Mouse (Mus musculus): ENCODE measurements around the gene Parn. TPM values are rescaled to one million over a fixed set of nuclear protein-coding genes. Genes with fewer than 3 reads are reported as not detected.
"Not testable (repeated sequence)": the region's sequence is repeated elsewhere in the genome, so short reads cannot be mapped to it uniquely, and the experiment has no call there.

Gene Parn
- polyA plus RNA-seq, 1 experiment from 2014 or later, result 41.8 TPM

GRCm38 (mm10) chr16:13670896-13671295 is 2.9 kb upstream of the Parn start:
- peak overlapping the region; percentile 89; the same call in 1 of the 2 replicates for H3K27ac ChIP-seq
- not testable (repeated sequence) for H3K9ac ChIP-seq; H3K4me3 ChIP-seq; H3K9me3 ChIP-seq; H3K27me3 ChIP-seq; H3K36me3 ChIP-seq; ATAC-seq (ENCODE audit: insufficient number of reproducible peaks, insufficient read depth, low FRiP score, low TSS enrichment, low read depth)
- peaks cover 10% of the 10 kb centered on the region for H3K4me1 ChIP-seq
- H3K4me2 ChIP-seq, result peak overlapping the region; percentile 77
- 77% methylated on average over 5 of the region's 5 CpGs for WGBS

- Histone ChIP-seq H3K4me3 (no peak overlapping the region), H3K27ac (no peak overlapping the region), H3K36me3 (peaks cover 14% of the 10 kb centered on the region), H3K27me3 (no peaks in the 10 kb centered on the region), H3K9ac (no peak overlapping the region), H3K9me3 (no peaks in the 10 kb centered on the region), H3K4me2 (no peak overlapping the region), H3K4me1 (peaks cover 10% of the 10 kb centered on the region)
- ATAC-seq (ENCODE audit: insufficient number of reproducible peaks, insufficient read depth, low FRiP score, low TSS enrichment, low read depth), result no peak
- WGBS, result 100% methylated on average over 1 of the region's 1 CpGs
These were observed 1.3 kb upstream of the Parn start for GRCm38 (mm10) chr16:13669282-13669681.

DNA sequence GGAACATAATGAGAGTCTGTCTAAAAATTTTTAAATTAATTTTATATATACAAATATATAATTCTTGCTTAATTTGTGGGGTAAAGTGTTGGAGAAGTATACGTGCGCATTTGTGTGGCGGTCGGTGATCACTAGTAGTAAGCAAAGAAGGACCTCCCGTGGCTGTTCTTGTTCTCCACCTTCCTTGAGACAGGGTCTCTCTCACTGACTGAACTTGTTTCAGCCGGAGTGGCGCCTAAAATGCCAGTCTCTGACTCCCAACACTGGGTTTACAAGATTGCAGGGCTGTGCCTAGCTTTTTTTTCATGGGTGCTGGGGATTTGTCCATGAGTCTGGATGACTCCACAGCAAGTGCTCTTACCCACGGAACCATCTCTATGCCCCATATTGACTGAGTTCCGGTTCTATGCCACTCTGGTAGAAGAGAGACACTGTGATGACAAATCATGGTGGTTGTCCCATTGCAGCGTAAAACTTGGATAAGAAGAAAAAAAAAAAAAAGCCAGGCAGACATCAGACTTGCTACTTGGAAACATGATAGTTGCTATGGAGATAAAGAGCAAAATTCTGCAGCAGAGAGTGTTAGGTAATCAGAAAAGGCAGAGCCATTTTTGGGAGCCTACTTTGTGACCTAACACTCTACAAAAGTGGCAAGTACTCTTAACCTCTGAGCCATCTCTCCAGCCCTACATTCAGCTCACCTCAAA is 585 bp upstream of the Parn start:
- H3K9me3 ChIP-seq, result no peaks in the 10 kb centered on the region
- H3K4me3 ChIP-seq, result peak overlapping the region; percentile 74
- no peak for ATAC-seq (ENCODE audit: insufficient number of reproducible peaks, insufficient read depth, low FRiP score, low TSS enrichment, low read depth)
- 79% methylated on average over 10 of the region's 10 CpGs for WGBS
- H3K27ac ChIP-seq, result peak overlapping the region; percentile 79
- peak overlapping the region; percentile 83 for H3K4me2 ChIP-seq
- peaks cover 17% of the 10 kb centered on the region for H3K36me3 ChIP-seq
- peaks cover 10% of the 10 kb centered on the region for H3K4me1 ChIP-seq
- no peaks in the 10 kb centered on the region for H3K27me3 ChIP-seq
- H3K9ac ChIP-seq, result peak overlapping the region; percentile 87; the same call in 1 of the 2 replicates

GRCm38 (mm10) chr16:13660736-13661135 is 7.2 kb downstream of the Parn start:
- ATAC-seq (ENCODE audit: insufficient number of reproducible peaks, insufficient read depth, low FRiP score, low TSS enrichment, low read depth), result no peak
- H3K4me1 ChIP-seq, result no peaks in the 10 kb centered on the region
- H3K9me3 ChIP-seq, result no peaks in the 10 kb centered on the region
- no peaks in the 10 kb centered on the region for H3K27me3 ChIP-seq
- H3K27ac ChIP-seq, result no peak overlapping the region
- H3K9ac ChIP-seq, result no peak overlapping the region
- H3K36me3 ChIP-seq, result peaks cover 66% of the 10 kb centered on the region
- no peak overlapping the region for H3K4me2 ChIP-seq
- WGBS, result 92% methylated on average over 9 of the region's 9 CpGs
- H3K4me3 ChIP-seq, result no peak overlapping the region

DNA sequence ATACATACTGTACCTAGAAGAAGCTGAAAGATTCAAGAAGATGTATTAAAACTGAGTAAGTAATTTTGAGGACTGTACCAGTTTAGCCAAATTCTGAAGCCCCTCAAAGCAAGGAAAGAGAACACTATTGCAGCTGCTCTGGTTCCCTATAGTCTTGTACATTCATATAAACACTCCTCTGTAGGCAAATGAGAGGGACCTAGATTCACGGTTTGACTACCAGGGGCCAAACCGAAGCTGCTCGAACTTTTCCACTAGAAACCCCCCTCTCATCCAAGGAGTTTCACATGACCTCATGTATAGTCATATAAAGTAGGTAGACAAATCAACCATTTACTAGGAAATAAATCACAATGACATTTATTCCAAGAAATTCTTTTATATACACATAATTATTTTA is 9.1 kb downstream of the Parn start:
- Histone ChIP-seq H3K9ac (no peak overlapping the region), H3K4me2 (no peak overlapping the region), H3K36me3 (peaks cover 70% of the 10 kb centered on the region), H3K27ac (no peak overlapping the region), H3K9me3 (no peaks in the 10 kb centered on the region), H3K4me1 (no peaks in the 10 kb centered on the region), H3K27me3 (no peaks in the 10 kb centered on the region), H3K4me3 (no peak overlapping the region)
- WGBS, result 93% methylated on average over 3 of the region's 3 CpGs
- ATAC-seq (ENCODE audit: insufficient number of reproducible peaks, insufficient read depth, low FRiP score, low TSS enrichment, low read depth), result no peak

GRCm38 (mm10) chr16:13645930-13646329 is 22.0 kb downstream of the Parn start:
- whole genome bisulfite sequencing, result 87% methylated on average over 4 of the region's 4 CpGs
- no peak overlapping the region for H3K9ac ChIP-seq
- peaks cover 55% of the 10 kb centered on the region for H3K36me3 ChIP-seq
- no peak overlapping the region for H3K27ac ChIP-seq
- no peaks in the 10 kb centered on the region for H3K9me3 ChIP-seq
- no peaks in the 10 kb centered on the region for H3K4me1 ChIP-seq
- no peak for ATAC-seq (ENCODE audit: insufficient number of reproducible peaks, insufficient read depth, low FRiP score, low TSS enrichment, low read depth)
- H3K4me2 ChIP-seq, result no peak overlapping the region
- H3K4me3 ChIP-seq, result no peak overlapping the region
- H3K27me3 ChIP-seq, result no peaks in the 10 kb centered on the region

DNA sequence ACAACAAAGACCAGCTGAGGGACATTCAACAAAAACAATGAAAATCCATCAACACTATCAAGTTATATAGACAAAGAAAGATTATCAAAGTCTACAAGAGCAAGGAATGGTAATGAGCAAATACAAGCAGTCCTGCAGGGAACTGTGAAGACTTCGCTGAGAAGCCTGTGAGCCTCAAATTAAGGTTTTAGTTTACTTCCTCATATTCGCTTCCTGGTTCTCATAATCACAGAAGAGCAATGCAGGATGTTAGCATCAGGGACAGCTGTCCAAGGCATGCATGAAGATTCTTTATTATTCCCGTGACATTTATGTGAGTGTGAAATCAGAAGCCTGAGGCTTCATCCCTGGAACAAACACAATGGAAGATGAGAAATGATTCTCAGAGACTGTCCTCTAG is 23.5 kb downstream of the Parn start:
- no peak overlapping the region for H3K4me2 ChIP-seq
- H3K4me1 ChIP-seq, result no peaks in the 10 kb centered on the region
- no peak overlapping the region for H3K9ac ChIP-seq
- H3K27me3 ChIP-seq, result no peaks in the 10 kb centered on the region
- no peak for ATAC-seq (ENCODE audit: insufficient number of reproducible peaks, insufficient read depth, low FRiP score, low TSS enrichment, low read depth)
- no peak overlapping the region for H3K4me3 ChIP-seq
- peaks cover 48% of the 10 kb centered on the region for H3K36me3 ChIP-seq
- 85% methylated on average over 3 of the region's 3 CpGs for WGBS
- H3K9me3 ChIP-seq, result no peaks in the 10 kb centered on the region
- H3K27ac ChIP-seq, result no peak overlapping the region

DNA sequence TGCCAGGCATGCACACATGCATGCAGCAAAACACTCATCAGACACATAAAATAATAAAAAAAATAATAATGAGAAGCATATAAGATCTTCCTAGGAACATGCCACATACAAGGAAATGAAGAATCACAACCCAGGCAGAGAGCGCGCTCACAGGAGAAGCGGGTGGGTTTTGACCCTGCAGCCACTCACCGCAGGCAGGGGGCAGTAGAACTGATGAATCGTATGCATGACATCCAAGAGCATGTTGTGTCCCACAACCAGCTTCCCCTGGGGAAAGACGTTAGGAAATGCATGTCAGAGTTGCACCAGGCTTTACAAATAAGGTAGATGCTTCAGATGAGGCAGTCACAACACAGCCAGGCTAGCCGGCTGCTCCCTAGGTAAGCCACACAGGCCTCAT is 27.9 kb downstream of the Parn start:
- no peak for ATAC-seq (ENCODE audit: insufficient number of reproducible peaks, insufficient read depth, low FRiP score, low TSS enrichment, low read depth)
- Histone ChIP-seq H3K4me2 (no peak overlapping the region), H3K27ac (no peak overlapping the region), H3K9me3 (no peaks in the 10 kb centered on the region), H3K4me1 (no peaks in the 10 kb centered on the region), H3K36me3 (peaks cover 47% of the 10 kb centered on the region), H3K27me3 (no peaks in the 10 kb centered on the region), H3K9ac (no peak overlapping the region), H3K4me3 (no peak overlapping the region)
- WGBS, result 76% methylated on average over 7 of the region's 7 CpGs

DNA sequence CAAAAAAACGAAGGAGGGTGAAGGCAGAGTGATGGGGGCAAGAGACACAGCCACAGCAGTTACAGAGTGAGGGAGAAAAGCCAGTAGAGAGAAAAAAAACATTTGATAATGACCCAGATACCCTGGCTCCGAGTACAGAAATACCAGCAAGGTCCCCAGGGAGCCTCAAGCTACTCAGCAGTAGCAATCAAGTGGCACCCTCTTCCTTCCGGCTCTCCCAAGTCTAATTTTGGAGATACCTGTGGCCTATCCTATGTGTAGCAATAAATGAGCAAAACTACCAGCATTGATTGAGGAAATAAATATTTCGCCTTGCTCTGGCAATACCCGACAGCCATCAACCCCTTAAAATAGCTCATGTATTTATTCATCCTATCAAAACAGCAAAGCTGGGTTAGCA is 28.5 kb downstream of the Parn start:
- H3K4me2 ChIP-seq, result no peak overlapping the region
- H3K36me3 ChIP-seq, result peaks cover 49% of the 10 kb centered on the region
- H3K4me1 ChIP-seq, result no peaks in the 10 kb centered on the region
- no peaks in the 10 kb centered on the region for H3K27me3 ChIP-seq
- H3K9ac ChIP-seq, result no peak overlapping the region
- H3K9me3 ChIP-seq, result no peaks in the 10 kb centered on the region
- 80% methylated on average over 5 of the region's 5 CpGs for WGBS
- H3K27ac ChIP-seq, result no peak overlapping the region
- H3K4me3 ChIP-seq, result no peak overlapping the region
- no peak for ATAC-seq (ENCODE audit: insufficient number of reproducible peaks, insufficient read depth, low FRiP score, low TSS enrichment, low read depth)

DNA sequence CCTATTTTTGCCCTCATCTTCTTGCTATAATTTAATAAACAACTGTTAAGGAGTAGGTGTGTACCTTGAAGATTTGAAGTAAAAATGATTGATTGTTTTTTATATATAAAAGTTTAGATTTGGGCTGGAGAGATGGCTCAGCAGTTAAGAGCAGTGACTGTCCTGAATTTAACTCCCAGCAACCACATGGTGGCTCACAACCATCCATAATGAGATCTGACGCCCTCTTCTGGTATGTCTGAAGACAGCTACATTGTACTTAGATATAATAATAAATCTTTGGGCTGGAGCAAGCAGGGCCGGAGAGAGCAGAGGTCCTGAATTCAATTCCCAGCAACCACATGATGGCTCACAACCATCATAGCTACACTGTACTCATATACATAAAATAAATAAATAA is 29.8 kb downstream of the Parn start:
- not testable (repeated sequence) for H3K9me3 ChIP-seq; H3K27me3 ChIP-seq; H3K9ac ChIP-seq; H3K4me1 ChIP-seq; H3K27ac ChIP-seq; H3K4me3 ChIP-seq; ATAC-seq (ENCODE audit: insufficient number of reproducible peaks, insufficient read depth, low FRiP score, low TSS enrichment, low read depth); H3K4me2 ChIP-seq
- peaks cover 51% of the 10 kb centered on the region for H3K36me3 ChIP-seq
- WGBS, result 50% methylated on average over 2 of the region's 2 CpGs

GRCm38 (mm10) chr16:13628345-13628744 is 39.6 kb downstream of the Parn start:
- H3K27me3 ChIP-seq, result no peaks in the 10 kb centered on the region
- no peak overlapping the region for H3K4me2 ChIP-seq
- ATAC-seq (ENCODE audit: insufficient number of reproducible peaks, insufficient read depth, low FRiP score, low TSS enrichment, low read depth), result no peak
- H3K4me3 ChIP-seq, result no peak overlapping the region
- no peak overlapping the region for H3K9ac ChIP-seq
- H3K36me3 ChIP-seq, result peaks cover 82% of the 10 kb centered on the region
- H3K27ac ChIP-seq, result no peak overlapping the region
- H3K4me1 ChIP-seq, result no peaks in the 10 kb centered on the region
- H3K9me3 ChIP-seq, result no peaks in the 10 kb centered on the region
- 44% methylated on average over 5 of the region's 5 CpGs for WGBS

DNA sequence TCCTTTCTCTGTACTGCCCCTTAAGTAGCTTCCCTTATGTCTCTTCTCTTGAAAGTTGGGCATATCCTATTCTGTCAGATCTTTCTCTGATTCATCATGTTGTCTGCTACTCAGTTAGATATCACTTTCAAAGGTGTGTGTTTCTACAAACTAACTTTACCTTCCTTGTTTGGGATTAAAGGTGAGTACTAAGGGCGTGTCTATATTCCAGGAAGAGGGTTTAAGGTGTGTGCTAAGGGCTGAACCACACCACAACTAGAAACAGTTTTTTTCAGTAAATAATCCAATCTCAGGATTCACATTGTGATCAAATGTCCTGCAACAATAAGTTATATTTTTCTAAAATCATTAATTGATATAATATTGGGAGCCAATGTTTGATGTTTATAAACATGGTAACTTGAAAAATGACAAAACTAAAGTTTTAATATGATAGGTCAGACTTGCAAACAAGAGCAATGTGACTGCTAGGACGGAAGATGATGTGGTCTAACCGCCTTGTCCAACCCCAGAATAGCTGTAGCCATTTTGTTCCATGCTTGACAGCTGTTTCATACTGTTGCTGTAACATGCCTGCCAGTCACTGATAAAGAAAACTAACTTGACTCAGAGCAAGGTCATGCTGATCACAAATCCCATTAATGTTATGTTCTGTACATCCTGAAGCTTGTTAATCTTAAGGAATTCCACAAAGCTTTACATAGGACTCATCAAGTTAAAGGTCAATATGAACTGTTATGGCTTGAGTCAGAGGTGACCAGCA is 46.0 kb downstream of the Parn start:
- no peak for ATAC-seq (ENCODE audit: insufficient number of reproducible peaks, insufficient read depth, low FRiP score, low TSS enrichment, low read depth)
- Histone ChIP-seq H3K4me1 (no peaks in the 10 kb centered on the region), H3K27ac (no peak overlapping the region), H3K36me3 (peaks cover 50% of the 10 kb centered on the region), H3K4me3 (no peak overlapping the region), H3K27me3 (no peaks in the 10 kb centered on the region), H3K4me2 (no peak overlapping the region), H3K9ac (no peak overlapping the region), H3K9me3 (no peaks in the 10 kb centered on the region)
- 90% methylated on average over 3 of the region's 3 CpGs for WGBS
